In genomic region chr7:46795287-46796205, GRCm38 (mm10) we compare ENCODE assay signal across 7 mouse cellular contexts. TPM values are rescaled to one million over a fixed set of nuclear protein-coding genes. Genes with fewer than 3 reads are reported as not detected.
A peak's percentile ranks its signal among the peaks of the same experiment; 100 is the strongest.
DNase-seq lines count a peak whose midpoint lies in the region; ATAC-seq lines count a peak whose summit lies in the region.

Gene Hps5, minus strand, starts transcription at chr7:46796064.
Gene Gtf2h1, plus strand, starts transcription at chr7:46796103.

- H3K36me3 ChIP-seq in intestine, embryonic 15.5 days: 0 out of 2 replicates have a peak, but pooled peaks cover 2% of the 10 kb centered on the region
- H3K36me3 ChIP-seq in midbrain, embryonic 10.5 days: peaks cover 24% of the 10 kb centered on the region

- peak; percentile 98 to 99 for DNase-seq in adrenal gland, adult 18-20 months (ENCODE audit: low spot score in 2 of 2)
- peak; percentile 98 for DNase-seq in embryo, embryonic 11 days
- DNase-seq in gastrocnemius, postnatal 36 days: peak; percentile 97 to 98
- peak; percentile 97 to 98 for DNase-seq in left cerebral cortex, postnatal 25 days (ENCODE audit: low spot score in 2 of 2)
- DNase-seq in midbrain, embryonic 10.5 days (ENCODE audit: low spot score): peak; percentile 97
- peak; percentile 98 for DNase-seq in right cerebral cortex, postnatal 4 days

- peak within 1 kb of the TSS; percentile 83 for H3K4me3 ChIP-seq in intestine, embryonic 15.5 days (replicated peaks)
- peak within 1 kb of the TSS; percentile 87 for H3K4me3 ChIP-seq in midbrain, embryonic 10.5 days

- H3K9me3 ChIP-seq in intestine, embryonic 15.5 days: no peaks in the 10 kb centered on the region
- H3K9me3 ChIP-seq in midbrain, embryonic 10.5 days (replicated peaks): no peaks in the 10 kb centered on the region

- peak within 1 kb of the TSS; percentile 85 for H3K27ac ChIP-seq in intestine, embryonic 15.5 days
- H3K27ac ChIP-seq in midbrain, embryonic 10.5 days (replicated peaks): peak within 1 kb of the TSS; percentile 94

- ATAC-seq in intestine, embryonic 15.5 days: peak; percentile 99

- H3K4me2 ChIP-seq in intestine, embryonic 15.5 days (replicated peaks): peak within 1 kb of the TSS; percentile 83

- WGBS in intestine, embryonic 15.5 days: under 1% methylated on average over 75 of the region's 75 CpGs
- WGBS in midbrain, embryonic 10.5 days: under 1% methylated on average over 75 of the region's 75 CpGs

- H3K27me3 ChIP-seq in intestine, embryonic 15.5 days (replicated peaks): no peaks in the 10 kb centered on the region
- no peaks in the 10 kb centered on the region for H3K27me3 ChIP-seq in midbrain, embryonic 10.5 days (ENCODE audit: low read depth, poor library complexity, severe bottlenecking)

- H3K4me1 ChIP-seq in intestine, embryonic 15.5 days (replicated peaks): peaks cover 9% of the 10 kb centered on the region; the same call in 1 of the 2 replicates
- H3K4me1 ChIP-seq in midbrain, embryonic 10.5 days: peaks cover 25% of the 10 kb centered on the region

- intact Hi-C loops in gastrocnemius, postnatal 36 days (cut with DNase I): loop anchor here (5.0 to 10.0 kb wide), 3 partner anchors 52 to 219 kb away; partner anchors contain the start of gene Tsg101
- intact Hi-C loops in left cerebral cortex, postnatal 25 days (cut with DNase I): loop anchor here (5.0 kb wide), 1 partner anchor 212 kb away; the partner anchor contains the start of gene Spty2d1

- H3K9ac ChIP-seq in intestine, embryonic 15.5 days: peak within 1 kb of the TSS; percentile 80

RNA-seq across cellular contexts. Expression of gene Hps5, which starts in this region (rescaled TPM):
- 10 to 100 TPM; 23.9 to 26.5 TPM for total RNA-seq in adrenal gland, adult 18-20 months (2021)
- 10 to 100 TPM in 1 of 2 experiments, 1 to 10 TPM in 1; 8.7 to 12.2 TPM for total RNA-seq in gastrocnemius, postnatal 36 days (2021)
- polyA plus RNA-seq in intestine, embryonic 15.5 days (2015; fragmentation: Nextera tagmentation; extraction: Ambion mirVana): 23.2 and 23.3 TPM in 2 replicates
- 10 to 100 TPM; 13.3 to 16.1 TPM for total RNA-seq in left cerebral cortex, postnatal 25 days (2021)
- 16.3 and 22.3 TPM in 2 replicates for polyA plus RNA-seq in midbrain, embryonic 10.5 days (2016; fragmentation: Nextera tagmentation; extraction: Ambion mirVana)

RNA-seq across cellular contexts. Expression of gene Gtf2h1, which starts in this region (rescaled TPM):
- 10 to 100 TPM; 37.6 to 40.3 TPM for total RNA-seq in adrenal gland, adult 18-20 months (2021)
- total RNA-seq in gastrocnemius, postnatal 36 days (2021): 10 to 100 TPM; 14.0 to 14.8 TPM
- 63.3 and 72.8 TPM in 2 replicates for polyA plus RNA-seq in intestine, embryonic 15.5 days (2015; fragmentation: Nextera tagmentation; extraction: Ambion mirVana)
- 10 to 100 TPM; 37.9 to 41.1 TPM for total RNA-seq in left cerebral cortex, postnatal 25 days (2021)
- polyA plus RNA-seq in midbrain, embryonic 10.5 days (2016; fragmentation: Nextera tagmentation; extraction: Ambion mirVana): 50.0 and 53.5 TPM in 2 replicates

Comparison
In these comparisons a context has a peak if more than half of its experiments do, and no peak if none do; other contexts are left out.
1. Peak in every context shown above with its lines: DNase-seq, ATAC-seq, H3K4me3 ChIP-seq and H3K27ac ChIP-seq.